Mouse (Mus musculus) layer of hippocampus, postnatal 10 days (tissue): Measurements from ENCODE around the gene Gm10134. TPM values are rescaled to one million over a fixed set of nuclear protein-coding genes. Genes with fewer than 3 reads are reported as not detected.
"Not testable (repeated sequence)": the region's sequence is repeated elsewhere in the genome, so short reads cannot be mapped to it uniquely, and the experiment has no call there.

ENCODE experiments used
- DNase-seq, 2 experiments: peaks; one replicate each; pipeline ENCODE4 v3.0.0; 2021; ENCODE audit warnings: low spot score in 2 of 2
- long read RNA-seq: library from polyadenylated mRNA; stranded (forward); transcript quantifications from one replicate; pipeline ENCODE4 v2.0.0, GENCODE M21; 2023
- total RNA-seq, 2 experiments: library from RNA; stranded (reverse); gene quantifications; 2 replicates each; pipeline ENCODE4 v1.2.3; 2021

Gm10134 gene
- total RNA-seq = 1 to 10 TPM in 1 of 2 experiments, not detected in 1; 1.2 TPM
- long read RNA-seq = 0 reads

- DNase-seq = no peak
Observed at GRCm38 (mm10) chr2:28505795-28506194, at the start of gene Gm10134. Gene Gm10134 (plus strand): TSS chr2:28506095.

GRCm38 (mm10) chr2:28456616-28457015 is 49.3 kb upstream of the Gm10134 start:
- peak; percentile 41 to 47 for DNase-seq

GRCm38 (mm10) chr2:28463919-28464318 is 42.0 kb upstream of the Gm10134 start:
- DNase-seq = peak; percentile 75 to 77

- DNase-seq = no peak
Observed at GRCm38 (mm10) chr2:28464919-28465318, 41.0 kb upstream of the Gm10134 start.

- peak; percentile 56 to 64 for DNase-seq
Observed at GRCm38 (mm10) chr2:28465836-28466518, 39.9 kb upstream of the Gm10134 start, which contains the start of gene 1700007K13Rik. Gene 1700007K13Rik (minus strand): TSS chr2:28466332.

- DNase-seq = peak; percentile 83 to 91
Observed at GRCm38 (mm10) chr2:28467860-28468485, 37.9 kb upstream of the Gm10134 start, which contains the start of gene Mrps2. Gene Mrps2 (plus strand): TSS chr2:28468066.

GRCm38 (mm10) chr2:28468486-28469225 is 37.2 kb upstream of the Gm10134 start:
- DNase-seq = no peak

- DNase-seq = no peak
Observed at GRCm38 (mm10) chr2:28469461-28469860, 36.4 kb upstream of the Gm10134 start.

GRCm38 (mm10) chr2:28470591-28470990 is 35.3 kb upstream of the Gm10134 start:
- DNase-seq = no peak

GRCm38 (mm10) chr2:28472011-28472410 is 33.9 kb upstream of the Gm10134 start:
- DNase-seq = not testable (repeated sequence)

- not testable (repeated sequence) for DNase-seq
Observed at GRCm38 (mm10) chr2:28477993-28478392, 27.9 kb upstream of the Gm10134 start.

- DNase-seq = no peak
Observed at GRCm38 (mm10) chr2:28479208-28480204, 26.4 kb upstream of the Gm10134 start.

- no peak for DNase-seq
Observed at GRCm38 (mm10) chr2:28483861-28484260, 22.0 kb upstream of the Gm10134 start.

GRCm38 (mm10) chr2:28494521-28494920 is 11.4 kb upstream of the Gm10134 start:
- no peak for DNase-seq

GRCm38 (mm10) chr2:28495207-28495756 is 10.6 kb upstream of the Gm10134 start:
- peak in 1 of 2 experiments; percentile 50 for DNase-seq

GRCm38 (mm10) chr2:28495801-28496595 is 9.9 kb upstream of the Gm10134 start:
- DNase-seq = peak in 1 of 2 experiments; percentile 8

- peak in 1 of 2 experiments; percentile 5 for DNase-seq
Observed at GRCm38 (mm10) chr2:28496671-28497070, 9.2 kb upstream of the Gm10134 start, which contains the start of gene Gbgt1. Gene Gbgt1 (plus strand): TSS chr2:28496891.

GRCm38 (mm10) chr2:28497561-28497960 is 8.3 kb upstream of the Gm10134 start:
- peak in 1 of 2 experiments; percentile 4 for DNase-seq

- peak in 1 of 2 experiments; percentile 7 for DNase-seq
Observed at GRCm38 (mm10) chr2:28498431-28498830, 7.5 kb upstream of the Gm10134 start.
